Mouse (Mus musculus) spleen, postnatal 0 days (tissue): ENCODE measurements around the gene Tmem106c. TPM values are rescaled to one million over a fixed set of nuclear protein-coding genes. Genes with fewer than 3 reads are reported as not detected.

Source experiments
- polyA plus RNA-seq: library from polyadenylated mRNA; unstranded; fragments of >200 nt; fragmentation: Nextera tagmentation; extraction: Ambion mirVana; gene quantifications from 2 replicates; pipeline ENCODE4 v1.2.1, GENCODE M21; 2015

Tmem106c gene
- 20.0 and 24.5 TPM in 2 replicates for polyA plus RNA-seq

DNA sequence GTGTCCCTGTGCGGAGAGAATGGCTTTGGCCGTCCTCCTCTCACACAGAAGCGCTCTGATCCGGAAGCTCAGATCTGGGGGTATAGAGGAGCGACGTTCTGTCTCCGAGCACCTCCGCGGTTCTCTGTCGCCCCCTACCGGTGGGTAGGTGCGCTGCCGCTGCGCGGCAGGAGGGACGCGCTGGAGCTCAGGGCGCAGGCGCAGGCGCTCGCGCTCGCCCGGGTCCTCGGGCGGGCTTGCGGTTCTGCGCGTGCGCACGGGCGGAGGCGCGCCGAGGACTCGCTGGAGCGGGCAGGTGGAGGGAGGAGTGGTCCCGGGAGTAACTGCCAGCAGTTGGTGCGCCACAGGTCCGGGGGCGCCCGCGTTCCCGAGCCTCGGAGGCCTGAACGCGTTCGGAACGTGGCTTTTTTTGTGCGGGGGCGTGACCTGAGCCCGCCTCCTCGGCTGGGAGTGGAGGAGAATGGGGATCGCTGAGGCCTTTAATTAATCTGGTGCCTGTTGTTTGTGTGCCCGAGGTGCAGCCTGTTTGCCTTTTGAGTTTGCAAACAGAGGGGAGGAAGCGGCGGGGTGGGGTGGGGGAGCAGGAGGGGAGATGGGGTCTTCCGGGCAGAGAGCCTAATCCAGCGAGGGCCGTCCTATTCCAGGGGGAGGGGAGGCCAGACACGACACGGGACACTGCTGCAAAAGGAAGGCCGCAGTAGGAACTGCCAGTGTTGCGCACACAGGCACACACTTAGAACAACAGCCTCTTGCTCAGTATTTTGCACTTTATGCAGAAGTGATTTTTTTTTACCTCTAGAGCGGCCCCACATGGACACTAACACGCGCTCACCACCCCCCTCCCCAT is at the start of gene Tmem106c:
Gene Tmem106c, plus strand, starts transcription at position 212 of the 847 bp plus-strand sequence.

DNA sequence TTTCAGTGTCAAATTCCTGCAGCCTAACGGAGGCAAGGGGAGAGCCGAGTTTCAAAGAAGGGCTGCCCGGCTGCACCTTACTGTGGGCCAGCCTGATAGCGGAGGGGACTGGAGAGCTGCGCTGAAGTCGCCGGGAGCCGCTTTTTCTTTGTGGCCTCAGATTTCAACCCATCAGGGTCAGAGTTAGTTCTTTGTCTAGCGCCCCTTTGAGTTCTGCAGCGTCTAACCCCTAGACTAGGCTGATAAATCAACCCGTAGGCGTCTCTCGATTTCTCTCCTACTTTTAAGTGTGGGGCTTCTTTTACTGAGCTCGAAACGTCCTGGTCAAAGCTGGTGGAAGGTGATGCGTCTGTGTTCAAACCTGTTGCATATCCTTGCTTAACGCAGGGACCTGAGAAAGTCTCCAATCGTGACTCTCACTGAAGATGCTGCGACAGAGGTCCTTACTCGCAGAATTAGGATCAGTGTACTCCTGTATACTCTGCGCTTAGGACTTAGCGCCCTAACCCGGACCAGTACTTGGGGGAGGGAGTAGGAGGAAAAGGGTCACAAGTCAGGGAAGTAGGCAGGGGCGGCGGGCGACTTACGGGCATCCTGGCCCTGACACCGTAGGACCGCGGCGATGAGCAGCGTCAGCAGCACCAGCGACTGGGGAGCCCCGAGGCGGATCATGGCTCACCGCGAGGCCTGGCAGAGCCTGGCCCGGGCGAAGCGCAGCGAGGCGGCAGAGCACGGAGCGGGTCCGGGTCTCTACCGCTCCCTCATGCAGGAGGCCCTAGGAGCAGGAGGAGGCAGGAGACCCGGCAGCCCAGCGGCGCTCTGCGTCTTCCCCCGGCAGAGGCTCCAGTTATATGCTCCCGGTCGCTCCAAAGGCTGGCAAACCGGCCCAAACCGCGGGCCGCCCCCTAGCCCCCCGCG is 40.1 kb downstream of the Tmem106c start, which contains the start of gene Col2a1:
Gene Col2a1, minus strand, starts transcription at position 874 of the 918 bp plus-strand sequence.

Other genes starting within 250 kb of the Tmem106c start
- gene Endou, start 232.9 kb upstream of the Tmem106c start, polyA plus RNA-seq, result 1.1 and 1.3 TPM in 2 replicates
- 6.8 and 8.0 TPM in 2 replicates for gene Rapgef3, start 196.2 kb upstream of the Tmem106c start, polyA plus RNA-seq
- 103 and 107 TPM in 2 replicates for gene Slc48a1, start 185.7 kb upstream of the Tmem106c start, polyA plus RNA-seq
- 18.5 and 23.6 TPM in 2 replicates for gene Hdac7, start 119.7 kb upstream of the Tmem106c start, polyA plus RNA-seq
- 0.78 and 1.1 TPM in 2 replicates for gene Vdr, start 53.6 kb upstream of the Tmem106c start, polyA plus RNA-seq
- 0.04 TPM in 1 of 2 replicates, not detected in the other for gene Col2a1, start 40.5 kb downstream of the Tmem106c start, polyA plus RNA-seq
- 25.9 and 26.0 TPM in 2 replicates for gene Pfkm, start 128.4 kb downstream of the Tmem106c start, polyA plus RNA-seq
- 16.4 and 18.6 TPM in 2 replicates for gene Senp1, start 129.5 kb downstream of the Tmem106c start, polyA plus RNA-seq
- 23.8 and 26.0 TPM in 2 replicates for gene Asb8, start 201.4 kb downstream of the Tmem106c start, polyA plus RNA-seq
- gene Ccdc184, start 203.0 kb downstream of the Tmem106c start, polyA plus RNA-seq, result 0.07 TPM in 1 of 2 replicates, not detected in the other
- gene Olfr288, start 231.3 kb downstream of the Tmem106c start, polyA plus RNA-seq, result not detected in 2 replicates